Mouse (Mus musculus): ENCODE data around the gene Bst2.

- no peak for TF ChIP-seq CTCF (IDR thresholded peaks at IDR 0.05; ENCODE audit: low read depth, low read length)
- no peak for TF ChIP-seq POLR2A (IDR thresholded peaks at IDR 0.05; ENCODE audit: borderline replicate concordance, low read depth, low read length)
These were observed 24.1 kb downstream of the Bst2 start for GRCm38 (mm10) chr8:71513018-71513754.

Measured in bone marrow macrophage, adult 2 months (primary cell).